8 mouse cellular contexts compared by ENCODE assay signal in the genomic region with DNA sequence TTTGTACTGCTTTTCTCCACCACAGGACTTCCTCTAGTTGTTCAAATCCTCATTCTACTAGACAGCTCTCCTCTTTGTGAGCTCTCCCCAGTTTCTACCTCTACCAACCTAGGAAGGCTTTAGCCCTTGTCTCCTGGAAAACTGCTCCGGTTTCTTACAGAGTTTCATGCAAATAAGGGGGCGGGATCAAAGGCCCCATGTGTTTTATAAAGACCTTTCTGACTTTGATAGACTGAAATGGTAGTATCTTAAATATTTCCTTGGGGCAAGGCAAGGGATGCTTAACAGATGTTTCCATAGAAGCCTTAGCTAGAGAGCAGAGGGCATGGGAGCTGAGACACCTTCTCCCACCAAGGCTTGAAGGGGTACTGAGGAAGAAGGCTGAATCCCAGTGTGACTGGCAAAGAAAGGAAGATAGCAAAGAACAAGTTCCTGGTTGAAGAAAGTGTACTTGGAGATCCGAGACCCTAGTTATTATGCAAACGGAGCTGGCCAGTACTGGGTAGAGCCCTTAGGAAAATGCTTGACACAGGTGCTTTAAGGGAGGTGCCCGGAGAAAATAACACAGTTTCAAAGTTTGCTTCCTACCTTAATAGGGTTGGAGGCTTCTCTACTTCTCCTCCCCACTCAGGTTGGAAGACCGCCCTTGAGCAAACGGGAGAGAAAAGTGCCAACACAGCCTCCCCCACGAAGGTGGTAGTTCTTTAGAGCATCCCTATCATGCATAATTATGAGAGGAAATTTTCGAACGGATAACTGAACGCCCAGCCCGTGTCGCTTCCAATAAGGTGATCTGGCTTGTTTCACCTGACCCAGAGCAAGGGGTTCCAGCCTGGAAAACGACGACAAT. TPM values are rescaled to one million over a fixed set of nuclear protein-coding genes. Genes with fewer than 3 reads are reported as not detected.
DNase-seq lines count a peak whose midpoint lies in the region; ATAC-seq and TF ChIP-seq lines count a peak whose summit lies in the region.

TSS of gene Pik3c2b (plus strand) at position 657 of the 850 bp plus-strand sequence.

- H3K9ac ChIP-seq in kidney, embryonic 16.5 days (replicated peaks; ENCODE audit: low read length) = peak within 1 kb of the TSS; percentile 92
- H3K9ac ChIP-seq in ES-Bruce4 (ENCODE audit: low read depth, poor library complexity, severe bottlenecking) = peak within 1 kb of the TSS; percentile 84
- H3K9ac ChIP-seq in forebrain, embryonic 15.5 days (replicated peaks) = peak within 1 kb of the TSS; percentile 93
- peak within 1 kb of the TSS; percentile 96 for H3K9ac ChIP-seq in intestine, embryonic 14.5 days (ENCODE audit: low read length)
- peak within 1 kb of the TSS; percentile 98 for H3K9ac ChIP-seq in midbrain, embryonic 13.5 days (replicated peaks)

- no peaks in the 10 kb centered on the region for H3K9me3 ChIP-seq in kidney, embryonic 16.5 days (ENCODE audit: low read length)
- no peaks in the 10 kb centered on the region for H3K9me3 ChIP-seq in ES-Bruce4 (replicated peaks; ENCODE audit: control insufficient read depth, insufficient read depth, low read length, poor library complexity, severe bottlenecking)
- no peaks in the 10 kb centered on the region for H3K9me3 ChIP-seq in forebrain, embryonic 15.5 days
- H3K9me3 ChIP-seq in intestine, embryonic 14.5 days (ENCODE audit: control insufficient read depth, low read length) = no peaks in the 10 kb centered on the region
- no peaks in the 10 kb centered on the region for H3K9me3 ChIP-seq in midbrain, embryonic 13.5 days

- no peak for TF ChIP-seq CTCF in ES-Bruce4 (IDR thresholded peaks at IDR 0.05; ENCODE audit: low read depth, low read length)

- no peak for DNase-seq in kidney, postnatal 10 days
- no peak for DNase-seq in intestine, embryonic 14.5 days (ENCODE audit: low spot score)
- no peak for DNase-seq in spleen, adult 18-20 months
- DNase-seq in lung, postnatal 4 days = no peak

- no peaks in the 10 kb centered on the region for H3K36me3 ChIP-seq in kidney, embryonic 16.5 days (ENCODE audit: insufficient read depth, low read length)
- H3K36me3 ChIP-seq in ES-Bruce4 (ENCODE audit: control insufficient read depth, insufficient read depth, low read length, poor library complexity, severe bottlenecking) = no peaks in the 10 kb centered on the region
- no peaks in the 10 kb centered on the region for H3K36me3 ChIP-seq in forebrain, embryonic 15.5 days
- H3K36me3 ChIP-seq in intestine, embryonic 14.5 days (ENCODE audit: control insufficient read depth, insufficient read depth, low read length) = no peaks in the 10 kb centered on the region
- H3K36me3 ChIP-seq in midbrain, embryonic 13.5 days = no peaks in the 10 kb centered on the region

- TF ChIP-seq POLR2A in ES-Bruce4 (IDR thresholded peaks at IDR 0.05; ENCODE audit: insufficient read depth, low read length) = no peak

- H3K4me3 ChIP-seq in kidney, embryonic 16.5 days (ENCODE audit: low read length) = peak within 1 kb of the TSS; percentile 84
- peak within 1 kb of the TSS; percentile 75 for H3K4me3 ChIP-seq in ES-Bruce4 (ENCODE audit: low read depth, low read length)
- H3K4me3 ChIP-seq in forebrain, embryonic 15.5 days = peak within 1 kb of the TSS; percentile 56
- peak within 1 kb of the TSS; percentile 83 for H3K4me3 ChIP-seq in intestine, embryonic 14.5 days (ENCODE audit: low read depth, low read length)
- H3K4me3 ChIP-seq in midbrain, embryonic 13.5 days (replicated peaks) = peak within 1 kb of the TSS; percentile 84

- ATAC-seq in kidney, embryonic 16.5 days (ENCODE audit: low FRiP score, low TSS enrichment) = no peak
- peak; percentile 30; the same call in 1 of the 2 replicates for ATAC-seq in forebrain, embryonic 15.5 days (replicated peaks)
- no peak for ATAC-seq in intestine, embryonic 14.5 days (replicated peaks; ENCODE audit: low FRiP score, low TSS enrichment, low read depth)
- peak; percentile 15; the same call in 1 of the 2 replicates for ATAC-seq in midbrain, embryonic 13.5 days

- 2% methylated on average over 15 of the region's 15 CpGs for WGBS in kidney, embryonic 16.5 days
- 3% methylated on average over 15 of the region's 15 CpGs for WGBS in forebrain, embryonic 15.5 days
- 2% methylated on average over 15 of the region's 15 CpGs for WGBS in intestine, embryonic 14.5 days
- 3% methylated on average over 15 of the region's 15 CpGs for WGBS in midbrain, embryonic 13.5 days

- peak within 1 kb of the TSS; percentile 98 for H3K4me2 ChIP-seq in kidney, embryonic 16.5 days (replicated peaks; ENCODE audit: low read depth, low read length)
- H3K4me2 ChIP-seq in forebrain, embryonic 15.5 days (replicated peaks) = peak within 1 kb of the TSS; percentile 59
- H3K4me2 ChIP-seq in intestine, embryonic 14.5 days (ENCODE audit: low read length) = peak within 1 kb of the TSS; percentile 84
- peak within 1 kb of the TSS; percentile 84 for H3K4me2 ChIP-seq in midbrain, embryonic 13.5 days (replicated peaks)

- TF ChIP-seq EP300 in ES-Bruce4 (IDR thresholded peaks at IDR 0.05; ENCODE audit: insufficient read depth, low read depth, low read length) = no peak

- no peaks in the 10 kb centered on the region for H3K27me3 ChIP-seq in kidney, embryonic 16.5 days (ENCODE audit: insufficient read depth, low read length)
- no peaks in the 10 kb centered on the region for H3K27me3 ChIP-seq in ES-Bruce4 (ENCODE audit: control insufficient read depth, insufficient read depth, low read length, poor library complexity, severe bottlenecking)
- no peaks in the 10 kb centered on the region for H3K27me3 ChIP-seq in forebrain, embryonic 15.5 days
- no peaks in the 10 kb centered on the region for H3K27me3 ChIP-seq in intestine, embryonic 14.5 days (replicated peaks; ENCODE audit: control insufficient read depth, insufficient read depth, low read length)
- no peaks in the 10 kb centered on the region for H3K27me3 ChIP-seq in midbrain, embryonic 13.5 days

- H3K27ac ChIP-seq in kidney, embryonic 16.5 days (ENCODE audit: low read length) = peak within 1 kb of the TSS; percentile 80
- no peak within 1 kb of the TSS for H3K27ac ChIP-seq in ES-Bruce4 (ENCODE audit: insufficient read depth, low read length)
- H3K27ac ChIP-seq in forebrain, embryonic 15.5 days (replicated peaks) = peak within 1 kb of the TSS; percentile 93
- peak within 1 kb of the TSS; percentile 85 for H3K27ac ChIP-seq in intestine, embryonic 14.5 days (ENCODE audit: low read depth)
- H3K27ac ChIP-seq in midbrain, embryonic 13.5 days = peak within 1 kb of the TSS; percentile 98

- peaks cover 21% of the 10 kb centered on the region for H3K4me1 ChIP-seq in kidney, embryonic 16.5 days (ENCODE audit: insufficient read depth, low read length)
- no peaks in the 10 kb centered on the region for H3K4me1 ChIP-seq in ES-Bruce4 (ENCODE audit: control insufficient read depth, insufficient read depth, low read length)
- peaks cover 42% of the 10 kb centered on the region for H3K4me1 ChIP-seq in forebrain, embryonic 15.5 days
- peaks cover 22% of the 10 kb centered on the region for H3K4me1 ChIP-seq in intestine, embryonic 14.5 days (replicated peaks; ENCODE audit: control insufficient read depth, insufficient read depth, low read length)
- peaks cover 45% of the 10 kb centered on the region for H3K4me1 ChIP-seq in midbrain, embryonic 13.5 days (replicated peaks)

RNA-seq across cellular contexts. Expression of gene Pik3c2b, which starts in this region (rescaled TPM):
- polyA plus RNA-seq in kidney, embryonic 16.5 days (2015; fragmentation: Nextera tagmentation; extraction: Ambion mirVana) = 5.1 and 5.8 TPM in 2 replicates
- polyA plus RNA-seq in ES-Bruce4 (2011; ENCODE audit: insufficient read depth, insufficient read length, low read depth, missing spikeins) = 6.0 and 6.4 TPM in 2 replicates
- polyA plus RNA-seq in forebrain, embryonic 15.5 days (2015; fragmentation: Nextera tagmentation; extraction: Ambion mirVana) = 15.7 and 18.7 TPM in 2 replicates
- polyA plus RNA-seq in intestine, embryonic 14.5 days (2014; fragmentation: Nextera tagmentation; extraction: Ambion mirVana) = 9.8 and 11.4 TPM in 2 replicates
- 14.6 and 17.0 TPM in 2 replicates for polyA plus RNA-seq in midbrain, embryonic 13.5 days (2015; fragmentation: Nextera tagmentation; extraction: Ambion mirVana)

Comparison
In these comparisons a context has a peak if more than half of its experiments do, and no peak if none do; other contexts are left out.
1. ATAC-seq: peak in forebrain, embryonic 15.5 days (single experiment) and midbrain, embryonic 13.5 days (single experiment); none in kidney, embryonic 16.5 days (single experiment) and intestine, embryonic 14.5 days (single experiment).
2. Peak in every context shown above with its lines, with median percentiles within 50 percentile points of each other: H3K4me2 ChIP-seq, H3K4me3 ChIP-seq and H3K9ac ChIP-seq.